Mouse (Mus musculus): ENCODE measurements around the gene Lpcat3.

- no peak for TF ChIP-seq CTCF (IDR thresholded peaks at IDR 0.05; ENCODE audit: low read depth, low read length)
- no peak for TF ChIP-seq GATA1 (IDR thresholded peaks at IDR 0.05; ENCODE audit: borderline replicate concordance, low read length)
- no peak for TF ChIP-seq TAL1 (conservative IDR thresholded peaks at IDR 0.05; ENCODE audit: low read depth, low read length)
- TF ChIP-seq GATA2 (IDR thresholded peaks at IDR 0.05; ENCODE audit: borderline replicate concordance, low read depth, low read length): no peak
Measured at GRCm38 (mm10) chr6:124665011-124665410, 2.2 kb downstream of the Lpcat3 start.
